Mouse (Mus musculus) megakaryocyte, embryonic 14.5 days (primary cell): ENCODE data around the gene Hsf4.

Experiments used
- FLI1 ChIP-seq: IDR thresholded peaks from 2 replicates; pipeline ENCODE4 v1.6.1; 2012; ENCODE audit warnings: low read length, inconsistent platforms, mixed read lengths
- GATA1 ChIP-seq: IDR thresholded peaks from 3 replicates; pipeline ENCODE4 v1.6.1; 2012; ENCODE audit warnings: mixed read lengths, low read length, inconsistent platforms, borderline replicate concordance

GRCm38 (mm10) chr8:105268342-105269074 lies 1.1 kb upstream of the Hsf4 start:
- TF ChIP-seq GATA1 = no peak
- no peak for TF ChIP-seq FLI1
